Mouse (Mus musculus) kidney, postnatal 36 days (tissue): ENCODE measurements at regions not wholly inside any gene's neighbourhood (a gene's known extent, or its start where the extent isn't known, plus 50 kb on each side); places are given as distances from the start of the nearest gene placed in this dataset.

Source experiments
- DNase-seq, 2 experiments: peaks; one replicate each; pipeline ENCODE4 v3.0.0; 2021 to 2022; ENCODE audit warnings: mixed read lengths in 2 of 2

- no peak for DNase-seq
These were observed 402.2 kb downstream of the Efnb2 start for GRCm38 (mm10) chr8:8258855-8259254.

GRCm38 (mm10) chr8:8258231-8258638 is 402.8 kb downstream of the Efnb2 start:
- DNase-seq, result no peak

- no peak for DNase-seq
These were observed 404.7 kb downstream of the Efnb2 start for GRCm38 (mm10) chr8:8256327-8256726.

- DNase-seq, result no peak
These were observed 406.6 kb downstream of the Efnb2 start for GRCm38 (mm10) chr8:8254446-8254845.

GRCm38 (mm10) chr8:8244599-8244998 is 416.4 kb downstream of the Efnb2 start:
- DNase-seq, result no peak

GRCm38 (mm10) chr8:8241755-8242501 is 419.1 kb downstream of the Efnb2 start:
- no peak for DNase-seq

- DNase-seq, result no peak
These were observed 419.9 kb downstream of the Efnb2 start for GRCm38 (mm10) chr8:8241051-8241688.

- DNase-seq, result no peak
These were observed 421.6 kb downstream of the Efnb2 start for GRCm38 (mm10) chr8:8239489-8239888.

GRCm38 (mm10) chr8:8238051-8238450 is 423.0 kb downstream of the Efnb2 start:
- no peak for DNase-seq

GRCm38 (mm10) chr8:8233616-8234015 is 427.4 kb downstream of the Efnb2 start:
- no peak for DNase-seq

GRCm38 (mm10) chr8:8233156-8233555 is 427.9 kb downstream of the Efnb2 start:
- DNase-seq, result no peak

GRCm38 (mm10) chr8:8231996-8232632 is 428.9 kb downstream of the Efnb2 start:
- no peak for DNase-seq

GRCm38 (mm10) chr8:8231308-8231985 is 429.6 kb downstream of the Efnb2 start:
- no peak for DNase-seq

GRCm38 (mm10) chr8:8225994-8226393 is 435.0 kb downstream of the Efnb2 start:
- DNase-seq, result no peak

- DNase-seq, result peak; percentile 29 to 53
These were observed 435.7 kb downstream of the Efnb2 start for GRCm38 (mm10) chr8:8225175-8225830.

GRCm38 (mm10) chr8:8220395-8221031 is 440.5 kb downstream of the Efnb2 start:
- DNase-seq, result no peak

GRCm38 (mm10) chr8:8219701-8220394 is 441.2 kb downstream of the Efnb2 start:
- no peak for DNase-seq

GRCm38 (mm10) chr8:8193036-8193435 is 468.0 kb downstream of the Efnb2 start:
- DNase-seq, result no peak

- DNase-seq, result no peak
These were observed 475.0 kb downstream of the Efnb2 start for GRCm38 (mm10) chr8:8186046-8186445.

- peak in 1 of 2 experiments; percentile 3 for DNase-seq
These were observed 477.8 kb downstream of the Efnb2 start for GRCm38 (mm10) chr8:8183233-8183622.

- peak in 1 of 2 experiments; percentile 8 for DNase-seq
These were observed 478.3 kb downstream of the Efnb2 start for GRCm38 (mm10) chr8:8182616-8183232.
